Mouse (Mus musculus) c-Kit-positive CD71-negative TER-119-negative erythroid progenitor cells, embryonic 14.5 days (primary cell): Measurements from ENCODE around the gene Slc9a1.

Source experiments
- DNase-seq: peaks from one replicate; pipeline ENCODE4 v3.0.0-alpha.2; 2013; ENCODE audit warnings: low read depth

The Slc9a1 gene

GRCm38 (mm10) chr4:133374011-133374410 is 4.5 kb downstream of the Slc9a1 start:
- no peak for DNase-seq

GRCm38 (mm10) chr4:133375812-133376577 is 6.5 kb downstream of the Slc9a1 start:
- no peak for DNase-seq

- DNase-seq = peak; percentile 52
Measured at GRCm38 (mm10) chr4:133378236-133379045, 8.9 kb downstream of the Slc9a1 start.

- no peak for DNase-seq
Measured at GRCm38 (mm10) chr4:133379046-133379347, 9.5 kb downstream of the Slc9a1 start.

GRCm38 (mm10) chr4:133379861-133380260 is 10.4 kb downstream of the Slc9a1 start:
- DNase-seq = no peak

GRCm38 (mm10) chr4:133380532-133380931 is 11.0 kb downstream of the Slc9a1 start:
- no peak for DNase-seq

- no peak for DNase-seq
Measured at GRCm38 (mm10) chr4:133381141-133381540, 11.6 kb downstream of the Slc9a1 start.

GRCm38 (mm10) chr4:133386061-133386797 is 16.7 kb downstream of the Slc9a1 start:
- no peak for DNase-seq

- no peak for DNase-seq
Measured at GRCm38 (mm10) chr4:133387053-133387452, 17.5 kb downstream of the Slc9a1 start.

GRCm38 (mm10) chr4:133388781-133389552 is 19.5 kb downstream of the Slc9a1 start:
- DNase-seq = no peak

- no peak for DNase-seq
Measured at GRCm38 (mm10) chr4:133390042-133390441, 20.5 kb downstream of the Slc9a1 start.

GRCm38 (mm10) chr4:133390585-133390984 is 21.1 kb downstream of the Slc9a1 start:
- DNase-seq = no peak

- DNase-seq = no peak
Measured at GRCm38 (mm10) chr4:133391185-133392040, 21.9 kb downstream of the Slc9a1 start.

- no peak for DNase-seq
Measured at GRCm38 (mm10) chr4:133394981-133395573, 25.6 kb downstream of the Slc9a1 start.

GRCm38 (mm10) chr4:133396079-133396478 is 26.6 kb downstream of the Slc9a1 start:
- DNase-seq = no peak

GRCm38 (mm10) chr4:133397299-133397698 is 27.8 kb downstream of the Slc9a1 start:
- no peak for DNase-seq

GRCm38 (mm10) chr4:133397961-133398360 is 28.5 kb downstream of the Slc9a1 start:
- DNase-seq = no peak

GRCm38 (mm10) chr4:133398619-133399018 is 29.1 kb downstream of the Slc9a1 start:
- DNase-seq = no peak

GRCm38 (mm10) chr4:133399509-133399908 is 30.0 kb downstream of the Slc9a1 start:
- no peak for DNase-seq

GRCm38 (mm10) chr4:133400098-133400497 is 30.6 kb downstream of the Slc9a1 start:
- no peak for DNase-seq

- no peak for DNase-seq
Measured at GRCm38 (mm10) chr4:133402011-133402410, 32.5 kb downstream of the Slc9a1 start.
